Mouse (Mus musculus) monocyte, adult 2 months (primary cell): ENCODE data around the gene Serinc5.

ENCODE experiments used
- DNase-seq, 2 experiments: peaks; one replicate each; pipeline ENCODE4 v3.0.0; 2022; ENCODE audit warnings: low spot score in 2 of 2, low read depth in 1 of 2

Gene Serinc5

DNA sequence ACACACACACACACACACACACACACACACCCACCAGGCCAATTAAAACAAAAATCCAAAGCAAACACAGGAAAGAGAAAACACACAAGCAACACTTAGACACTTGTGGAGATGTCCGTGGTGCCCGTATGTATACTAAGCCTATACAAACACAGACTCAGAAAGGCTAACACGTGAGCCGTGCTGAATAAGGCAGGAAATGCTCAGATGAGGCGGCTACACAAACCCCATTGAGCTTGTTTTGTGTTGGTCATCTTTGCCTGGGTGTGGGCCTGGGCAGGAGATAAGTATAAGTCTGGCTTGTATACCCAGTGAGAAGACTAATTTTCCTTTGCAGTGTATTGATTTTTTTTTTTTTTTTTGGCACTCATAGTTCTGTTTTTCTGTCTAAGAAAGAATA, 91.1 kb downstream of the Serinc5 start:
- DNase-seq = no peak

DNA sequence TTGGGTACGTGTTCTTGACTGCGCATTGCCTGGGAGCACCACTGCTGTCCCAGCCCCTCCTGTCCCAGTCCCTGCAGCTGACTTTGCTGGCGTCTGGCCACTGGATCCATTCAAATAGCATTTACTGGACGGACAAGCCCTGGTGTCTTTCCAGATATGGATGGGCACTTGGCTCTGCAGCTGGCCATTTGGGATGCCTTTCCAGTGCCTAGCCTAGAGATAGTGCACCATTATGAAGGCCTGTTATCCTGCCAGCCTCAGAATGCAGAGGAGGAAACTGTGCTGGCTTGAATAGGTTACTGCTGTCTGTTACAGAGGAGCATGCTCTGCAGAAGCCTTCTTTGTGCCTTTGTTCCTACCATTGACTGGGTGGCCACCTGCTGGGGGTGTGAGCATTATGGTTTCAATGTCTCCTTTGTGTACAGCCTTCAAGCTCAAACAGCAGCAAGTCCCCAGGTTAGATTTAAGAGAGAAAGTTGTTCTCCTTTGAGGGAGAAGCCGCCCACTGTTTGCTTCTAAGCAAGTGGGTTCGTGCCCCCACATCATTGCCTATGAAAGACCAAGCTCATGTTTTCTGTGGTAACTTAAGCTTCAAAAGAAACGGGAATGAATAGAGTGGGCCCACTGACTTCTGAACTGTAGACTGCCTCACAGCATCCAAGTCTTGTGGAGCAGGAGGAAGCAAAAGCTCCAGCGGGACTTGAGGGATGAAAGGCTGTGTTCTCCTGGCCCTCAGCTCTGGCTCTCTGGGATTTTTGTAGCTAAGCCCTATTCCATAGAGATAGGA, 92.5 kb downstream of the Serinc5 start:
- no peak for DNase-seq

DNA sequence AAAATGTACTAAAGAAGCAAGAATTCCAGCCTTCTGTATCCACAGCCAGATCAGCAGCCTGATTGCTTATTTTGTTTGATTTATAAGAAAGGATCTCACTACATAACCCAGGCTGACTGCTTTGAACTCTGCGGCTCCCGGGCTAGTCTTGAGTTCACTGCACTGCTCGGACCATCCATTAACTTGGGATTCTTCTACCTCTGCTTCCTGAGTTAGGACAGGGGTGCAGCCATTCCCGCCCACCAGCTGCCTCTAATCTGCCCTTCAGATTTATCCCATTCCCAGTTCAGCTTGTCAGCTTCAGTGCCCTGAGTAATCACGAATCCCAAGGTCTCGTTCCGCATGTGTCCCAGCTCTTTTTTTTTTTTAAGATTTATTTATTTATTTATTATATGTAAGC, 93.3 kb downstream of the Serinc5 start:
- DNase-seq = no peak

DNA sequence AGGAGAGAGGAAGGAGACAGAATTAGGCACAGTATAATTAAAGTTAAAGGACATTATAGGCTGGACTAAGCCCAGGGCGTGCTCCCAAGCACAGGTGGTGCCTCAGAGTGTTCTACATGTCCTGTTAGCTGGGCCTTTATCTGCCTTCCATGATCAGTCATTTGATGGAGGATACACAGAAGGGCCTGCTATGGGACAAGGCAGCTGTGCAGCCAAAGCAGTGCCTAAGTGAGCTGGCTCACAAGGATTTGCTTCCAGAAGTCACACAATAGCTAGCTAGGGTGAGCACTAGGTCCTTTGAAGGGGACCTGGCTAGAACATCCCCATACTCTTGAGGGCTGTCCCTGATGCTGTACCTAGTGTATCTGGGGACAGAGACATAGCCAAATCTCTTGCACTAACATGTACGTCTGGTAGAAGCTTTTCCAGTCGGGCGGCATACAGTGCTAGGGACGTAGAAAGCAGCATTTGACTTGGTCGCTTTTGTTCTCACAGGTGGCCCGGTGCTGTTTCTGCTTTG, 94.2 kb downstream of the Serinc5 start:
- no peak for DNase-seq

DNA sequence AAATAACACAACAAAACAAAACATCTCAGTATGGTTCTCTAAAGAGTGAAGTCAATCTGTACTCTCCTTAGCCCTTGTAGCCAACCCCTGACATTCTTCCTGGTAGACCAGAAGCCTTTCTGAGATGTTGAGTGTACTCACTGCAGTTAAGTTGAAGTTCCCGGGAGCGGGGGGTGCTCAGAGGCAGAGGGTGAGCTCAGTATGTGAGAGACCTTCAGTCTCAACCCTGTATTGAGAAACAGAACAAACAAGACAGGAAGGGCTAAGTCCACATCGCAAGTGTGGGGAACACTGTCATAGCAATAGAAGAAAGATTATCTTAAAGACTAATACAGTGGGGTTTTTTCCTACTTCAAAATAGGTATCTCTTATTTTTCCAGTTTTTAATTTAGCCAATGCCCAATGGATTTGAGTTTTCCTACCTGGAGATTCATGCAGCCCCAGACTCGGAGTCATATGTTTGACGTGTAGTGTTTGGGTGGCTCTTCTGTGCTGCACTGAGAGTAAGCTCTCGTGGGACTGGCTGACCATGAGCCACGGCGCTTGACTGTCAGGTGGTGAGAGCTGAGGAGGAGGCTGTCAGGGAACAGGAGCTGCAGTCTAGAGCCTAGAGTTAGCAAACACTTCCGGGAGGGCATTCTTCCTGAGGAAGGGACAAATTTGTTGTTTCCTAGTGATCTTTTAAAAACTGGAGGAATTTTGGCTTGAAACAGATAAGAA, 95.6 kb downstream of the Serinc5 start:
- no peak for DNase-seq

DNA sequence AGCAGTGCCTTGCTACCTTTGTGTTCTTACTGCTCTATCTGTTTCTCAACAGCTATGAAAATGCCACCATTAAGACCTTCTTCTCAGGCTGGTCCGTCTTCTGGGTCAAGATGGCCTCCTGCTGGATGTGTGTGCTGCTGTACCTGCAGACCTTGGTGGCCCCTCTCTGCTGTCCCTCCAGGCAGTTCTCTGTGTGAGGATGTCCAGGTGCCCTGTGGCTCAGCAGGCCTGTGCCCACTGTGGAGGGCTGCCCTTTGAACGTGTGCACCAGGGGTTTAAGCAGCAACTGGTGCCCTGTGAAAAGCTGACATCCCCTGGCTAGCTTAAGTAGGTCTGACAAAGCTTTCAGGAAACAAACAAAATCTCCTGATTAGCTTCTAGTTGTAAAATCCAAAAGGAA, 97.0 kb downstream of the Serinc5 start:
- no peak for DNase-seq

DNA sequence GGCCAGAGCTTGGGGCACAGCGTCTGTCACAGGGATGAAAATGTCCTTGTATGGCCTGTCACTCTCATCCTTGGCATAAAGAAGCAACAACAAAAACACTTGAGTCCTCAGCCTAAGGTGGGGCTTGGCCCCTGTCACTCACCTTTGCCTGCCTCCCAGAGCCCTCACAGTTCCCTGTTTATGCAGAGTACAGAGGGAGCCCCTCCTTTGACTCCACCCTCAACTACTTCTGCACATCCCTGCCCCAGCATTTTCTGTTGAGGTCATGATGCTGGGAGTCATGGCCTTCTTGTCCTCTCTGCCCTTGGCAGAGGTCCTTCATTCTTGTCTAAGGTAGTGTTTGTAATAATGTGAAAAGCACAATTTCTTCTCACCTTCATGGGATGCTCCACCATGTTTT, 97.6 kb downstream of the Serinc5 start:
- no peak for DNase-seq

DNA sequence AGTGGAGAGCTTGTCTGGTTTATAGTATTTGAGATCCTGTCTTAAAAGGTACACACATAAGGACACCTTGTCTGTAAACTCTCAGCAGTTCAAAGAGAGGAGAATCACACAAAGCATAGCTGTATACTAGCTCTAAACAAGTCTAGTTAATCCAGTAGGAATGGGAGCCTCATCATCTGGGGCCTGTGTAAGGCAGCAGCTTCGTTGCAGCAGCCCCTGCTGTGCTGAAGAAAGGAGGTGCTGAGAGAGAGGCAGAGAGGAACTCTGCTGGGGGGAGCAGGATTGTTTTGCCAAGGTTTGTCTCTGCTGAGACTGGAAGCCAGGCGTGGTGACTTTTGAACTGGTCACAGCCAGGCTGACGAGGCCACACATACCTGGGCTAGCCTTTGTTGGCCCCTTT, 98.6 kb downstream of the Serinc5 start:
- DNase-seq = no peak

DNA sequence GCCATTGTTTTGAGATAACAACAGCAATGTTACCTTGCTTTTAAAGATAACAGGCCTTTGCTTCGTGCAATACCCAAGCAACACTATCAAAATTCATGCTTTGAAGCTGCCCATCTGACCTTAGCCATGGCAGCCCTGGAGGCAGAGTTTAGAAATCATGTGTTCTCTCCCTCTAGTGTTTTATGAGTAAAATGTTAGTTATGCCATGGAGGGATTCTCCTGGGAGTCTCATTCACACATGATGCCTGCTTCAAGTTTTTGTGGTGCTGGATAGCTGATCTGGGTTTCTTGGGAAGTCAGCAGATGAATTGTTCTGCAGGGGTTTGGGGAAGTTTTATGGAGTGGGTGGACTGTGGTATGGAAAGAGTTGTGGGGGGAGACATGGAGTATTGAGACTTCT, 99.5 kb downstream of the Serinc5 start:
- DNase-seq = no peak

DNA sequence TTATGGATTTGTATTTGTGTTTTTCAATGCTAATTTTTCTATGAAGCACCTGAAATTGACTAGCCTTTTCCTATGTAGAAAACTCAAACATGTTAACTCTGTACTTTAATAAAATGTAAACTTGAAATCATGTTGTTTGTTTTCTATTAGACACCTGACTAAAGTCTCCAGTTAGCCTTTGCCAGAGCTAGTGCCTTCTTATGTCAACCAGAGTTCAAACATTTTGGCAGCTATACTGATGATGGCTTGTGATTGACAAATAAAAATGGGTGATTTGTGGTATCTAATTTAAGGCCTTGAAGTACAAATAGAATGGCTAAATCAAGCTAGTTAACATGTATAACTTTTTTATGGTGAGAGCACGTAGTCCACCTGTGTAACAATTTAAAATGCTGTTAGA, 100.9 kb downstream of the Serinc5 start:
- no peak for DNase-seq

DNA sequence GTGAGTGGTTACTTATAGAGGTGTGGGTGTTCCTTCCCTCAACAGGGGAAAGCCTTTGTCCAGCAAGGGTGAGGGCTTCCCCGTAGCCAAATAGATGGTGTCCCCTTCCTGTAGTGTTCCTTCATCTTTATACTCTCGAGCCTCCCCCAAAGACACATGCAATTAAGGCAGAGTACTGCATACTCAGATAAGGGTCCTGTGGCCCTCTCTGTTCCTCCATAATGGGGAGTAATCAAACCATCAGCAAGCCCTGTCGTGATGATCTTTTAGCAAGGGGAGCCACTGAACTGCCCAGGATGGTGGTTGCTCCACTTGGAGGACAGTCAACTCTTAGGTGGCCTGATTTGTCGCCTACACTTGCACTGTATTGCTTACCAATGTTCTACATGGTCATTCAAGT, 101.7 kb downstream of the Serinc5 start:
- no peak for DNase-seq

DNA sequence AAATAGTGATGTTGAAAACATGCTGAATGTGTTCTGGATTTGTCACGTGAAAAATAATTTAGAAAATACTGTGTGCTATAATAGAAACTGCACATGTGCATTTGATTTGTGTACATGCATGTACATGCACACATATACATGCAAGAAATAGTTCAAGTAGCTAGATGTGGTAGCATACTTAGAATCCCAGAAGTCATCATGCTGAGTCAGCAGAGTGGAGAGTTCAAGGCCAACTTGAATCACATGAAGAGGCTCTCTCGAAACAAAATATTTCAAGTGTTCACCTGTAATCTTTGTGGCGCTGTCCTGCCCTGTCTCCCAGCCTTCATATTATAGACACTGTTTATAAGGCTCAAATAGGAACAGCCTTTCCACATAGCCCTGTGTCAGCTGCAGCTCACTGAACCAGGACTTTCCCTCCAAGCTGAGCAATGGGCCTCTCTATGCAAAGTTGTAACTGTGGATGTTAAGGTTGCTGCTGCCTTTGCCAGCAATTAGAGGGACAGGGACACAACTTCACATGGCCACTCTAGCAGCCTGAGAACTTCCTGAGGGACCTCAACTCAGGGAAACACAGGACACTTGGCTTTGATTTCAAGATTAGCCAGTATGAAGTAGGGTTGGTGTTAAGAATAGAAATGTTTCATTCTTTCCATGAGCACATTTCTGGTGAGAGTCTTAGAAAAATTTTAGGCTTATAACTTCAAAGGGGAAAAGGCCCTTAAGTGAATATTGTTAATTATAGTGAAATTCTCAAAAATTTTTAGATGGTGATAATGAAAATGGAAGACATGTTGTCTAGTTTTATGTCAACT, 107.2 kb downstream of the Serinc5 start:
- DNase-seq = no peak

DNA sequence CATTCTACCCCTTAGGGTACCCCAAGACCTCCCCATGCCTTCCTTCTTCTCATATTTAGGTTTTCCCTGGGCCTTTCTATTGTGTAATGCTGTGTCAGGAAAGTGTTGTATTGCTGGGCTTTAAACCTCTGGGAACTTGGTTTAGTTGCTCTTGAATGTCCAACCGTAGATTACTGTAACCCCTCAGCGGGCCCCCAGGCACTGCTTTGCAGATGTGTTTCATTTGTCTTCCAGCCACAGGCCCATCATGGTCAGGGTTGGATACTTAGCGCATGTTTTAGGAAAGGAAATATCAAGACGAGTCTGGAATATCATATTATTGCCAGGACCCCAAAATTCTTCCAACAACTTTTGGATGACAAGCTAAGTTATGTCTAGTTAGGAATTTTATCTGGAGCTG, 110.1 kb downstream of the Serinc5 start:
- no peak for DNase-seq

DNA sequence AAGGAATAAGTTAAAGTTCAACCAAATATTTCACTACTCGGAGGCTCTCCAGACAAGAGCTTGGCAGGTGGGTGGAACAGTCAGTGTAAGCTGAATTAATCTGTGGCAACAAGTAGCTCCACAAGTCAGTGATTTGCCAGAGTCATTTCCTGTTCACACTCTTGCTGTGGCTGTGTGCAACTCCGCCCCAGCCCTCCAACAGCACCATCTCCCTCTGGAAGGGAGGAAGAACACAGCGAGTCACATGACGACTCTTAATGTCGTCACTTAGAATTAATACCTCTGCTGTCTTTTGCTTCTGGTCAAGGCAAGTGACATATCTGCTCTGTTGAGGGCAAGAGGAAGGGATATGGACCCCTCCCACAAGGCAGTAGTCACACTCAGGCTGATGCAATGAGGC, 111.5 kb downstream of the Serinc5 start:
- no peak for DNase-seq

DNA sequence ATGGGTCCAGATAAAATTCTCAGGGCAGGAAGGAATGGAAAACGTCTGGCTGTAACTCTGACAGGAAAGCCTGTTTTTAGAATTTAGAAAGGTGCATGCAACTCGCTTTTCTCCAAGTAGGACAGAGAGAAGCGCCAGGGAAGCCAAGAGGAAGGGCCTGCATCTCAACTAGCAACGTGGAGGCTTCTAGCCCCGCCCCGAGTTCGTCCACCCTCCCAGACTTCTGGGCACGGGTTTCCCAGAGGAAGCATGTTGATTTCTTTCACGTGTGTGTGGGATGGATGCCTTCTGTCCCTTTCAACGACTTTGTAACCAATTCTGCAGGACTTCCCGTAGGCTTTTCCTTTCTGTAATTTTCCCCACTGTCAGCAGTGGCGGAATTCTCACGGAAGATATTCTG, 118.9 kb downstream of the Serinc5 start:
- no peak for DNase-seq

DNA sequence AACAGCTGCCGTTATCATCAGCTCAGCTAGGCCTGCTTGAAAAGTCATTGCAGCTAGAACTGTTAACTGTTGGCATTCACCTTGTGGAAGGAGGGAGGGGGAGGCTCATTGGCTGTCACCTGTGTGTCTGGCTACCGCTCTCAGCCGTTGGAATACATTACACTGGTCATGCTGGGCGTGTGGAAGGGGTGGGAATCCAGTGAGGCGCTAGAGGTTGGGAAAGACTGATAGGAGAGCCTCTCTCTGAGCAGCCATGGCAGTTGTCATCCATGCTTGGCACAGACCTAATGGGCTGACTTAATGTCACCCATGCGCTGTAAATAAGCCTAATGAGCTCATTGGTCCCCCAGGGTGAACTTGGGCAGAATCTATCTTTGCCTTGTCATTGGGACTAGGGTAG, 120.9 kb downstream of the Serinc5 start:
- no peak for DNase-seq

DNA sequence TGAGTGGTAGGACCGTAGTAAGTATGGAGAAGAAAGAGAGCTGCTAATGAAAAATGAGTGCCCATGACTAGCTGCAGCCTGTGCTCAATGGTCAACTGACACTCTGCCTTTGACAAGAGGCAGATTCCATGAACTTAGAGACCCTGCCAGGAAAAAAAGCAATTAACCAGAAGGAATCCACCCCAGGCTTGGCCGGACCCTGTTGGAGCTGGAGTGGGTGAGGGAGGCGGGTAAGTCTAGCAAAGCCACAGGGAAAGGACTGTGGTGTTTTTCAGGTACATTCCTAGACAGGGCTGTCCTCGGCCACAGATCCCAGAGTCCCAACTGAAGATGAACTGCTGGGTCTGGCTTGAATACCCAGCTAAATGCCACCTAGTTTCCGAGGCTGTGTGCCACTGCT, 121.9 kb downstream of the Serinc5 start:
- no peak for DNase-seq

DNA sequence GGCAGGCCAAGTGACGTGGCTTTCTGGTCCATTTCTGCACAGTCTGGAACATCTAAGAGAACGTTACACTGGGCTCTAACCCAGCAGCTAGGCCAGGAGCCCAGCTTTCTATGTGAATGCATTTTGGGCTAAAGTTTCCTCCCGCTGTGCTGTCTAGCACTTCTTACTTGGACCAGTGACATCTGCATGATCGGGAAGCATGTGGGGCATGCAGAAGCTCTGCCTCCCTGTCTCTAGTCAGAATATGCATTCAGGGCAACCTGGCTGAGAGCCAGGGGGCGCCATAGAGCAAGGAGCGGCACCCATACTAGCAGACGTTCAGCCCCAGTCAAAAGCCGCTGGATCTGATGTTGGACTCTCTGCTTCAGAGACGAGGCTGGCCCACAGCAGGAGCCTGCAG, 122.4 kb downstream of the Serinc5 start:
- peak in 1 of 2 experiments; percentile 21 for DNase-seq

DNA sequence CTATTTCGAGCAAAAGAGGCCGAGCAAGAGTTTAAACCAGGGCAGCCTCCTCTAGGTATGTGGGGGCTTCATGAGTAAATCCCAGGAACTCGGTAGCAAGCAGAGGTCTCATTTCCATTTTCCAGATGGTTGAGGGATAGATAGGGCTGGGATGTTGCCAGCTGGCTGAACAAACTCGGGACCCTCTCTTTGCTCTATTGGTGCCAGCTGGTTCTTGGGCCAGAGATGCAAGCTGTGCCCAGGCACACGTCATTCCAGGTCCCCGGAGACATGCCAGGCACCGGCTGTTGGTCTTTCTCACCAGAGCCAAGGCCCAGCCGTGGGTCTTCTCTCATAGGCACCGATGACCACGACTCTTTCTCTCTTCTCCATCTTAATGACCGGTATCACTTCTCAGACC, 122.8 kb downstream of the Serinc5 start:
- no peak for DNase-seq

DNA sequence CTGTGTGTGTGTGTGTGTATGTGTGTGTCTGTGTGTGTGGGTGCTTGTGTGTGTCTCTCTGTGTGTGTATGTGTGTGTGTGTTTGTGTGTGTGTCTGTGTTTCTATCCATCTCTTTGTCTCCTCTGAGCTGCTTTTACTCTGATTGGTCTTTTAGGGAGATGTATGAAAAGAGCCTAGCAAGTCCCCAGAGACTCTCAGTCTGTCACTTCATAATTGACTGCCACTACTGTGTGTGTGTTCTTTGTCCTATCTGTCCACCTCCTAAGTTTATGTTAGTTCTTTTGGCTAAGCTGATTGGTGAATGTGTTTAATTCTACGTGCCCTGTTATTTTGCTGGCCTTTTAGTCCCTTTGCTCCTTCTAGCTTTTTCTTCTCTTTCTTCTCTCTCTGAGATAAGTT, 124.8 kb downstream of the Serinc5 start:
- no peak for DNase-seq

DNA sequence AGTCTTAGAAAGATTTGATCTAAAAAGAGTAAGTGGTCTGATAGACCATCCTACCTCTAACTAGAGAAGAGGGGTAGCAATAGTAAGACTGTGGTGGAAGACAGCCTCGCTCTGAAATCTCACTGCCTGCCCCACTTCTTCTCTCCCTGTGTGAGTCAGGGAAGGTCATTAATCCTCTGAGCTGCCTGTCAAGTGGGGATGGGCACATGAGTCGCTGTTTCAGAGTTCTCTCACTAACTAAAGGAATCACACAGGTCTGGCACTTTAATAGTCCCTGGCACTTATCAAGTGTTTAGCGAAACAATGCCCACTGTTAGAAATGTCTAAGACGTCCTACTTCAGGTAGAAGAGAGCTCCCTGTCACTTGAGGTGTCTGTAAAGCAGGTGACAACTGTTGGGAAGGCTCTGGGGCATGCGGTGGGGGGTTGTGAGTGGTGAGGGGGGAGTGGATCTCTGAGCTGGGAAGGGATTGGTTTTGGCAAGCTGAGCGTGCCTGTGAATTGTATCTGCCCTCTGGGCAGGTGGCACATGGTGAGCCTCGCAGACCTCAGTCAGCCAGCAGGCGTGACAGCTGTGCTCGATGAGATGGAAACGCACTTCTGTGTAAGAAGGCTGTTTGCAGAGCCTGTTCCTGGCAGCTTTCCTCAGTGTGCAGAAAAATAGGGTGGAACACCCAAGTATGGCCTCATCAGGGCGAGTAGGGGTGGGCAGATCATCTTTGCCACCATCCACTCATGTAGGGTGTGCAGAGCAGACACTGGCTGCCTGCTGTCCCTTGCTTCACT, 125.8 kb downstream of the Serinc5 start:
- no peak for DNase-seq
